8 mouse cellular contexts compared by ENCODE assay signal in the genomic region with DNA sequence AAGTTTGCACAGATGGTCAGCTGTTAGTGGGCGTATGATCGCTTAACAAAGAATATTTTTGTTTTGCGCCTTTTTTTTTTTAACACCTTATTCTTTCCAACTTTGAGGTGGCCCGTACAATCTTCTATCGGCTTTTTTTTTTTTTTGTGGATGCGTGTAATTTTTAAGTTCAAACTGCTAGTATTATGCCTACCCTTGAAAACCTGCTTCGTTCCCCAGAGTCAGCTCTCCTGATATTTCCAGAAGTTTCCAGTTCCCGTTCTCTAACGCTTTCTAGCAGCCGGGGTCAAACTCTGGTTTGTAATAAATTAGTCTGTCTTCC. TPM values are rescaled to one million over a fixed set of nuclear protein-coding genes. Genes with fewer than 3 reads are reported as not detected.
DNase-seq lines count a peak whose midpoint lies in the region; ATAC-seq lines count a peak whose summit lies in the region.

No protein-coding gene starts in this region.

- peaks cover 28% of the 10 kb centered on the region for H3K4me1 ChIP-seq in kidney, embryonic 15.5 days
- H3K4me1 ChIP-seq in hindbrain, embryonic 13.5 days (replicated peaks): peaks cover 36% of the 10 kb centered on the region
- H3K4me1 ChIP-seq in midbrain, embryonic 13.5 days (replicated peaks): peaks cover 43% of the 10 kb centered on the region

- peaks cover 8% of the 10 kb centered on the region; the same call in 1 of the 2 replicates for H3K36me3 ChIP-seq in kidney, embryonic 15.5 days
- H3K36me3 ChIP-seq in hindbrain, embryonic 13.5 days: peaks cover 6% of the 10 kb centered on the region; the same call in 1 of the 2 replicates
- H3K36me3 ChIP-seq in midbrain, embryonic 13.5 days: peaks cover 2% of the 10 kb centered on the region; the same call in 1 of the 2 replicates

- H3K4me3 ChIP-seq in kidney, embryonic 15.5 days (replicated peaks): peak overlapping the region; percentile 94
- H3K4me3 ChIP-seq in hindbrain, embryonic 13.5 days: peak overlapping the region; percentile 89
- H3K4me3 ChIP-seq in midbrain, embryonic 13.5 days (replicated peaks): peak overlapping the region; percentile 81

- ATAC-seq in kidney, embryonic 15.5 days (replicated peaks; ENCODE audit: low FRiP score): no peak
- no peak for ATAC-seq in hindbrain, embryonic 13.5 days (ENCODE audit: low FRiP score)
- no peak for ATAC-seq in midbrain, embryonic 13.5 days

- DNase-seq in kidney, adult 18-20 months: no peak
- peak; percentile 26 for DNase-seq in brain, adult 2 months (ENCODE audit: low read depth, low spot score)
- DNase-seq in cerebellum, postnatal 25 days: no peak
- no peak for DNase-seq in adrenal gland, adult 8-10 months
- DNase-seq in right cerebral cortex, postnatal 14 days: no peak

- H3K27ac ChIP-seq in kidney, embryonic 15.5 days: peak overlapping the region; percentile 99
- peak overlapping the region; percentile 70 for H3K27ac ChIP-seq in hindbrain, embryonic 13.5 days
- H3K27ac ChIP-seq in midbrain, embryonic 13.5 days: peak overlapping the region; percentile 57

- H3K4me2 ChIP-seq in kidney, embryonic 15.5 days: peak overlapping the region; percentile 69
- peak overlapping the region; percentile 89 for H3K4me2 ChIP-seq in hindbrain, embryonic 13.5 days
- H3K4me2 ChIP-seq in midbrain, embryonic 13.5 days (replicated peaks): peak overlapping the region; percentile 59

- WGBS in kidney, embryonic 15.5 days: under 1% methylated on average over 10 of the region's 10 CpGs
- 2% methylated on average over 10 of the region's 10 CpGs for WGBS in hindbrain, embryonic 13.5 days
- WGBS in midbrain, embryonic 13.5 days: under 1% methylated on average over 10 of the region's 10 CpGs

- no peaks in the 10 kb centered on the region for H3K9me3 ChIP-seq in kidney, embryonic 15.5 days (replicated peaks)
- no peaks in the 10 kb centered on the region for H3K9me3 ChIP-seq in hindbrain, embryonic 13.5 days
- H3K9me3 ChIP-seq in midbrain, embryonic 13.5 days: no peaks in the 10 kb centered on the region

- H3K27me3 ChIP-seq in kidney, embryonic 15.5 days: no peaks in the 10 kb centered on the region
- no peaks in the 10 kb centered on the region for H3K27me3 ChIP-seq in hindbrain, embryonic 13.5 days
- H3K27me3 ChIP-seq in midbrain, embryonic 13.5 days: no peaks in the 10 kb centered on the region; the same call in 1 of the 2 replicates

- peak overlapping the region; percentile 43 for H3K9ac ChIP-seq in kidney, embryonic 15.5 days
- H3K9ac ChIP-seq in hindbrain, embryonic 13.5 days: peak overlapping the region; percentile 97
- peak overlapping the region; percentile 91; the same call in 1 of the 2 replicates for H3K9ac ChIP-seq in midbrain, embryonic 13.5 days (replicated peaks)

RNA-seq across cellular contexts. Expression of gene Hivep1, which starts 1.0 kb away (rescaled TPM):
- polyA plus RNA-seq in kidney, embryonic 15.5 days (2015; fragmentation: Nextera tagmentation; extraction: Ambion mirVana): 14.1 and 15.0 TPM in 2 replicates
- polyA plus RNA-seq in hindbrain, embryonic 13.5 days (2015; fragmentation: Nextera tagmentation; extraction: Ambion mirVana): 19.2 and 21.1 TPM in 2 replicates
- polyA plus RNA-seq in midbrain, embryonic 13.5 days (2015; fragmentation: Nextera tagmentation; extraction: Ambion mirVana): 18.7 and 20.5 TPM in 2 replicates
- total RNA-seq in adrenal gland, adult 8-10 months (2022): 10 to 100 TPM; 24.7 to 30.9 (median 26.7) TPM

Comparison
In these comparisons a context has a peak if more than half of its experiments do, and no peak if none do; other contexts are left out.
1. H3K9ac ChIP-seq: peak in every context shown above with its lines; median percentile 97 in hindbrain, embryonic 13.5 days; 91 in midbrain, embryonic 13.5 days; 43 in kidney, embryonic 15.5 days.